Mouse (Mus musculus): ENCODE data around the gene Ttc27. TPM values are rescaled to one million over a fixed set of nuclear protein-coding genes. Genes with fewer than 3 reads are reported as not detected.

Gene Ttc27
- polyA plus RNA-seq, 1 experiment from 2014 or later: 20.9 TPM

GRCm38 (mm10) chr17:74876954-74877353, 159.4 kb downstream of the Ttc27 start:
- no peak overlapping the region for H3K4me3 ChIP-seq (replicated peaks; ENCODE audit: low read depth, low read length)
- no peaks in the 10 kb centered on the region for H3K27me3 ChIP-seq (ENCODE audit: insufficient read depth, low read length)
- 59% methylated on average over 10 of the region's 10 CpGs for WGBS
- DNase-seq (ENCODE audit: low spot score) (no peak), ATAC-seq (replicated peaks; ENCODE audit: low FRiP score, low read depth) (no peak)
- no peak overlapping the region for H3K4me2 ChIP-seq (ENCODE audit: low read length)
- H3K9ac ChIP-seq (ENCODE audit: low read depth, low read length): no peak overlapping the region
- no peaks in the 10 kb centered on the region for H3K9me3 ChIP-seq (replicated peaks; ENCODE audit: low read length)
- H3K27ac ChIP-seq: no peak overlapping the region
- H3K36me3 ChIP-seq (ENCODE audit: insufficient read depth, low read length): no peaks in the 10 kb centered on the region
- 0 out of 2 replicates have a peak, but pooled peaks cover 5% of the 10 kb centered on the region for H3K4me1 ChIP-seq (replicated peaks; ENCODE audit: insufficient read depth, low read length)
- TF ChIP-seq CTCF (IDR thresholded peaks at IDR 0.05; ENCODE audit: low read depth): no peak

GRCm38 (mm10) chr17:74879768-74880167, 162.2 kb downstream of the Ttc27 start:
- no peak for ATAC-seq (replicated peaks; ENCODE audit: low FRiP score, low read depth)
- Histone ChIP-seq H3K9ac (ENCODE audit: low read depth, low read length) (no peak overlapping the region), H3K9me3 (replicated peaks; ENCODE audit: low read length) (no peaks in the 10 kb centered on the region), H3K4me2 (ENCODE audit: low read length) (no peak overlapping the region), H3K27me3 (ENCODE audit: insufficient read depth, low read length) (no peaks in the 10 kb centered on the region), H3K4me1 (replicated peaks; ENCODE audit: insufficient read depth, low read length) (0 out of 2 replicates have a peak, but pooled peaks cover 5% of the 10 kb centered on the region), H3K27ac (no peak overlapping the region), H3K36me3 (ENCODE audit: insufficient read depth, low read length) (no peaks in the 10 kb centered on the region), H3K4me3 (replicated peaks; ENCODE audit: low read depth, low read length) (no peak overlapping the region)
- no peak for DNase-seq (ENCODE audit: low spot score)
- TF ChIP-seq CTCF (IDR thresholded peaks at IDR 0.05; ENCODE audit: low read depth): no peak
- 53% methylated on average over 7 of the region's 7 CpGs for WGBS

- ATAC-seq (replicated peaks; ENCODE audit: low FRiP score, low read depth): no peak
- Histone ChIP-seq H3K4me2 (ENCODE audit: low read length) (no peak overlapping the region), H3K9ac (ENCODE audit: low read depth, low read length) (no peak overlapping the region), H3K4me3 (replicated peaks; ENCODE audit: low read depth, low read length) (no peak overlapping the region), H3K27ac (no peak overlapping the region), H3K9me3 (replicated peaks; ENCODE audit: low read length) (no peaks in the 10 kb centered on the region), H3K4me1 (replicated peaks; ENCODE audit: insufficient read depth, low read length) (no peaks in the 10 kb centered on the region), H3K36me3 (ENCODE audit: insufficient read depth, low read length) (no peaks in the 10 kb centered on the region), H3K27me3 (ENCODE audit: insufficient read depth, low read length) (no peaks in the 10 kb centered on the region)
- DNase-seq (ENCODE audit: low spot score): no peak
- TF ChIP-seq CTCF (IDR thresholded peaks at IDR 0.05; ENCODE audit: low read depth): no peak
- 82% methylated on average over 7 of the region's 7 CpGs for WGBS
These were observed 169.5 kb downstream of the Ttc27 start for GRCm38 (mm10) chr17:74887039-74887438.

GRCm38 (mm10) chr17:74888836-74889534, 171.5 kb downstream of the Ttc27 start:
- H3K9me3 ChIP-seq (replicated peaks; ENCODE audit: low read length): no peaks in the 10 kb centered on the region

GRCm38 (mm10) chr17:74889535-74890117, 172.1 kb downstream of the Ttc27 start:
- Histone ChIP-seq H3K9ac (ENCODE audit: low read depth, low read length) (no peak overlapping the region), H3K4me3 (replicated peaks; ENCODE audit: low read depth, low read length) (no peak overlapping the region), H3K4me1 (replicated peaks; ENCODE audit: insufficient read depth, low read length) (no peaks in the 10 kb centered on the region), H3K36me3 (ENCODE audit: insufficient read depth, low read length) (no peaks in the 10 kb centered on the region), H3K9me3 (replicated peaks; ENCODE audit: low read length) (no peaks in the 10 kb centered on the region), H3K4me2 (ENCODE audit: low read length) (no peak overlapping the region), H3K27ac (no peak overlapping the region), H3K27me3 (ENCODE audit: insufficient read depth, low read length) (no peaks in the 10 kb centered on the region)
- no peak; the same call in 1 of the 2 replicates for TF ChIP-seq CTCF (IDR thresholded peaks at IDR 0.05; ENCODE audit: low read depth)
- ATAC-seq (replicated peaks; ENCODE audit: low FRiP score, low read depth) (no peak), DNase-seq (ENCODE audit: low spot score) (no peak)
- WGBS: 58% methylated on average over 11 of the region's 11 CpGs

More at GRCm38 (mm10) chr17:74888836-74889534, 171.5 kb downstream of the Ttc27 start:
- no peaks in the 10 kb centered on the region for H3K4me1 ChIP-seq (replicated peaks; ENCODE audit: insufficient read depth, low read length)
- H3K36me3 ChIP-seq (ENCODE audit: insufficient read depth, low read length): no peaks in the 10 kb centered on the region
- DNase-seq (ENCODE audit: low spot score) (no peak), ATAC-seq (replicated peaks; ENCODE audit: low FRiP score, low read depth) (no peak)
- no peak overlapping the region for H3K9ac ChIP-seq (ENCODE audit: low read depth, low read length)
- H3K27me3 ChIP-seq (ENCODE audit: insufficient read depth, low read length): no peaks in the 10 kb centered on the region
- H3K4me2 ChIP-seq (ENCODE audit: low read length): no peak overlapping the region
- no peak for TF ChIP-seq CTCF (IDR thresholded peaks at IDR 0.05; ENCODE audit: low read depth)
- no peak overlapping the region for H3K27ac ChIP-seq
- 68% methylated on average over 11 of the region's 11 CpGs for WGBS
- no peak overlapping the region for H3K4me3 ChIP-seq (replicated peaks; ENCODE audit: low read depth, low read length)

- no peak for DNase-seq (ENCODE audit: low spot score)
- Histone ChIP-seq H3K27me3 (ENCODE audit: insufficient read depth, low read length) (no peaks in the 10 kb centered on the region), H3K36me3 (ENCODE audit: insufficient read depth, low read length) (no peaks in the 10 kb centered on the region), H3K4me3 (replicated peaks; ENCODE audit: low read depth, low read length) (no peak overlapping the region), H3K9me3 (replicated peaks; ENCODE audit: low read length) (peaks cover 5% of the 10 kb centered on the region; the same call in 1 of the 2 replicates), H3K9ac (ENCODE audit: low read depth, low read length) (no peak overlapping the region), H3K27ac (no peak overlapping the region), H3K4me1 (replicated peaks; ENCODE audit: insufficient read depth, low read length) (peaks cover 8% of the 10 kb centered on the region; the same call in 1 of the 2 replicates), H3K4me2 (ENCODE audit: low read length) (no peak overlapping the region)
- WGBS: 95% methylated on average over 7 of the region's 7 CpGs
- no peak for TF ChIP-seq CTCF (IDR thresholded peaks at IDR 0.05; ENCODE audit: low read depth)
- ATAC-seq (replicated peaks; ENCODE audit: low FRiP score, low read depth): peak; percentile 43; the same call in 1 of the 2 replicates
These were observed 184.9 kb downstream of the Ttc27 start for GRCm38 (mm10) chr17:74902453-74902852.
